Mouse (Mus musculus): ENCODE measurements around the gene Hoxb13. TPM values are rescaled to one million over a fixed set of nuclear protein-coding genes. Genes with fewer than 3 reads are reported as not detected.

Hoxb13 gene
- total RNA-seq, 2 experiments from 2014 or later, result not detected

Other genes with a start within 250 kb of the Hoxb13 start
- gene Igf2bp1, start 188.4 kb upstream of the Hoxb13 start, total RNA-seq (2021), result 1 to 10 TPM; 6.9 to 7.0 TPM
- gene Gip, start 169.8 kb upstream of the Hoxb13 start, total RNA-seq (2021), result not detected
- gene Snf8, start 159.4 kb upstream of the Hoxb13 start, total RNA-seq (2021), result 10 to 100 TPM; 38.6 to 41.5 TPM
- gene Ube2z, start 128.9 kb upstream of the Hoxb13 start, total RNA-seq (2021), result 10 to 100 TPM; 41.2 to 42.3 TPM
- gene Atp5g1, start 118.6 kb upstream of the Hoxb13 start, total RNA-seq (2021), result 100 to 1,000 TPM; 830 to 870 TPM
- not detected for gene Calcoco2, start 82.4 kb upstream of the Hoxb13 start, total RNA-seq (2021)
- gene Ttll6, start 60.5 kb upstream of the Hoxb13 start, total RNA-seq (2021), result not detected
- 1 to 10 TPM; 1.1 to 1.5 TPM for gene Hoxb9, start 77.1 kb downstream of the Hoxb13 start, total RNA-seq (2021)
- gene Hoxb8, start 87.6 kb downstream of the Hoxb13 start, total RNA-seq (2021), result 1 to 10 TPM in 1 of 2 experiments, under 1 TPM in 1; 0.98 to 1.3 TPM
- gene Hoxb7, start 92.3 kb downstream of the Hoxb13 start, total RNA-seq (2021), result 1 to 10 TPM; 1.8 to 2.1 TPM
- 1 to 10 TPM in 1 of 2 experiments, under 1 TPM in 1; 0.62 to 1.3 TPM for gene Hoxb6, start 98.2 kb downstream of the Hoxb13 start, total RNA-seq (2021)
- gene Hoxb5, start 109.0 kb downstream of the Hoxb13 start, total RNA-seq (2021), result 1 to 10 TPM in 1 of 2 experiments, under 1 TPM in 1; 0.80 to 1.1 TPM
- gene Hoxb4, start 124.0 kb downstream of the Hoxb13 start, total RNA-seq (2021), result under 1 TPM; 0.57 to 0.91 TPM
- 1 to 10 TPM; 1.0 to 1.3 TPM for gene Hoxb3, start 129.0 kb downstream of the Hoxb13 start, total RNA-seq (2021)
- gene Hoxb2, start 156.2 kb downstream of the Hoxb13 start, total RNA-seq (2021), result under 1 TPM; 0.44 to 0.93 TPM
- gene Hoxb1, start 171.4 kb downstream of the Hoxb13 start, total RNA-seq (2021), result not detected

All from gastrocnemius, postnatal 4 days (tissue).